Mouse (Mus musculus) right cerebral cortex, postnatal 10 days (tissue): ENCODE results near the gene Matn4.
A peak's percentile ranks its signal among the peaks of the same experiment; 100 is the strongest.
"Not testable (repeated sequence)": the region's sequence is repeated elsewhere in the genome, so short reads cannot be mapped to it uniquely, and the experiment has no call there.

Experiments used
- DNase-seq, 2 experiments: peaks; one replicate each; pipeline ENCODE4 v3.0.0; 2021; ENCODE audit warnings: low spot score in 2 of 2

Matn4 gene

DNA sequence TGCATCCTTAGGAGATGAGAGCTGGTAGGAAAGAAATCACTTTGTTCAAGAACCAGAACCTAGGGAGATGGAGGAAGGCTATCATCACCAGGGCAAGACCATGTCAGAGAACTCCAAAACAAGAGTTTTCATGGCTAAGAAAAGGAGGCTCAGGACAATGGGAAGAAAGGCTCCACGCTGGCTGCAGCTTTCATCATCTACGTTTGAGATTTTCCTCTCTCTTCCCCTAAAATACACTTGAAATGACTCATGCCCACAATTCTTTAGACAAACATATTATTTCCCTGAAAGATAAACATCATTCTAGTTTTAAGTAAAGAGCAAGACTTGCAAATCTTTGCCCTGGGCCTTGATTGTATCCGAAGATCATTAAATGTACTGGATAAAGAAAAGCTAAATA is 33.6 kb downstream of the Matn4 start:
- DNase-seq = no peak

DNA sequence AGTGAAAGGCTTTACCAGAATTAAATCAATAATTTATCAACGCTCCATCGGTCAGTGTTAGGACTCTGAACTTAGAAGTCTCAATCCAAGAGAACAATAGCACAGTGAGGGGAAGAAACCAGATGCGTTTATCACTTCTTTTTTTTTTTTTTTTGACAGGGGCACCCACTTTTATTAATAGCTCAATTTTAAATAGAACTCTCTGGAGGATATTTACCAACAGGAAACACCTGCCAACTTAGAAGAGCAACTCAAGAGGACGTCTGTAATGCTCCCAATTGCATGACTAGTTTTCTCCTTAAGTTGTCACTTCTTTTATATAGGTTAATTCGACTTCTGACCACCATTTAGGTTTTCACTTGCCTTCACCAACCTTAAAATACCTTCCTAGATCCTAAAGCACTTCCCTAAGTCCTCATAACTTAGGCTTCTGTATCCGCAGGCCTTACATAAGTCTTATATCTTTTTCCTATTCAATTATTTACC is 36.3 kb downstream of the Matn4 start:
- DNase-seq = no peak

DNA sequence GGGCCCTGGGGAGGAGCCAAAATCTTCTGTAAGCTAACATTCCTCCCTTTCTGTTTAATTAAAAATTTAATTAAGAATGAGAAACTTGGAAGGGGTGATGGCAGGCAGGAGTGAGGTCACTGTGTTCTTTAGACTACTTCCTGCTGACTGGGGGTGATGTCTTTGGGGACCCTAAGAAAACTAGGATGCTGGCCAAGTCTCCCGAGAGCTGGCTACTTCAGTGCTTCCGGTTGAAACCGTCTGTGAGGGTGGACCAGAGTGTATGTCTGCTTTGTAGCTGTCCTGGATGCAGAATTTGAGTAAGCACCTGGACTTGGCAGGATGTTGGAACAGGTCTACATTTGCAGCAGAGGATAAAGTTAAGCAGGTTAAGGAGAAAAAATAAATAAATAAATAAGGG is 38.0 kb downstream of the Matn4 start:
- no peak for DNase-seq

- DNase-seq = no peak
Observed at GRCm38 (mm10) chr2:164360974-164361657, 43.8 kb downstream of the Matn4 start.

DNA sequence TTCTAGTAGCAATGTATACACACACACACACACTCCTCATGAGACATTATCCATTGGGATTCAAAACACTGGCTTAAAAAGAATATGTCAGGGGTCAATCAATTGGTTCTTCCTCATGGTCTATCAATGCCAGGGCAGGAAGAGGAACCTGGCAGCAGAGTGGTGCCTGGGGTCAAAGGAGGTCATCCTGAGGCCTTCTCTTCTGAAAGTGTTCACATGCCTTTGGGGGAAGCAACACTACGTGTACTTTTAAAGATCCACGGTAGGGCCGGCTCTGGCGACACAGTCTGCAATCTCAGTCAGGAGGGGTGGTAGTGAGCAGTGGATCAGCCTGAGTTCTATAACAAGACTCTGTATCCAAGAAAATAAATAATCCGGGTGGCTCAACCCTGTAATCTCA is 45.3 kb downstream of the Matn4 start:
- DNase-seq = no peak

DNA sequence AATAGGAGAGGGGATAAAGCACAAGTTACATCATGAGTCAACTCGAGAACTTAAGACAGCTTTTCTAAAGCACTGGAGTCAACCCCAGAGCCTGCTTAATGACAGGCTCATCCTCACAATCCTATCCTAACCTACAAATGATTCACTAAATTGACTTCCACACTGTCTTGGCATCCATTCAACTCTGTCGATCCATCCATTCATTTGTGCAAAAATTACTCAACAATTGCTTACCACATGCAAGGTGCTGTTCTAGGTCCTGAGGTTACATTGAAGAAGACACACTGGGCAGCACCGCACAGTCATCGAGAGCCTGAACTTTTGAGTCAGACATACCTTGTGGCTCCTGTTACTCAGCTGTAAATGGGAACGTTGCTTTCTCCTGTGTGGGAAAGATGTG is 45.9 kb downstream of the Matn4 start:
- DNase-seq = no peak

DNA sequence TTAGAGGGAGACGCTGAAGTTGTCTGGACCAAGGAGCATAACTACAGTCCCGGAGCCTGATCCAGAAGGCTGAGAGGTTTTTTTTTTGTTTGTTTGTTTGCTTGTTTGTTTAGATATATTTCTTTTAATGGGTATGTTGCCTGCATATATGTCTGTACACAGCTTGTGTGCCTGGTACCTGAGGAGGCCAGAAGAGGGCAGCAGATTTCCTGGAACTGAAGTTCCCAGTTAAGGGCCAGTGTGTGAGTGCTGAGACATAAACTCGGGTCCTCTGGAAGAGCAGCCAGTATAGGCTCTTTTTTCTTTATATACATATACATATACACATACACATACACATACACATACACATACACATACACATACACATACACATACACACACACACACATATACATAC is 46.6 kb downstream of the Matn4 start:
- DNase-seq = no peak

GRCm38 (mm10) chr2:164356177-164356967 is 48.6 kb downstream of the Matn4 start:
- DNase-seq = no peak

DNA sequence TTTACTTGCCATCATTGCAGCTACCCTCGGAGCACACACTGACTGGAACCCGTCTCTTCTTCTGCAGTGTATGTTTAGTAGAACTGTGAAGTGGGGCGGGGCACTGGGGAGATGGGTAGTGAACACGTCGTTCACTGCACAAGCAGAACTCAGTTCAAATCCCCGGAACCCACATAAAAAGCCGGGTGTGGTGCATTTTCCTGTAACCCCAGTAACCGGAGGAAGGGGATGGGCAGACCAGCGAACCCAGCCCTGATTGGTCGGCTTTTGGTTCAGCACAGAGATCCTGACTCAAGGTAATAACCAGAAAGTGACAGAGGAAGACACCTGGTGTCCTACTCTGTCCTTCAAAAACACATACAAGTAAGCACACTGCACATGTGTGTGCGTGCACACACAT is 51.6 kb downstream of the Matn4 start:
- no peak for DNase-seq

- DNase-seq = no peak
Observed at GRCm38 (mm10) chr2:164352697-164353096, 52.3 kb downstream of the Matn4 start.

GRCm38 (mm10) chr2:164348980-164349379 is 56.0 kb downstream of the Matn4 start:
- peak; percentile 32 to 52 for DNase-seq

DNA sequence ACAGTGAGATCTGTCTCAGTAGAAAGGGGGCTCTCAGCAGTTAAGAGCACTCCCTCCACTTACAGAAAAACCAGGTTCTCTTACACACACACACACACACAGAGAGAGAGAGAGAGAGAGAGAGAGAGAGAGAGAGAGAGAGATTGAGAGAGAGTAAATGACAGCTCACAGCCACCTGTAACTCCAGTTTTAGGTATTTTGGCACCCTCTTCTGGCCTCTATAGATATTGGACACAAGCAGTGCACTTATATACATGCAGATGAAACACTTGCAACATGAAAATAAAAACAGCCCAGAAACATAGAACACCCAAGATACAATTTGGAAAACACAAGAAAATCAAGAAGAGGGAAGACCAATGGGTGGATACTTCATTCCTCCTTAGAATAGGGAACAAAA is 57.3 kb downstream of the Matn4 start:
- not testable (repeated sequence) for DNase-seq

- DNase-seq = not testable (repeated sequence)
Observed at GRCm38 (mm10) chr2:164343732-164344131, 61.2 kb downstream of the Matn4 start.
